Comparison of ENCODE assay signal across 34 mouse cellular contexts in genomic region chr12:71824927-71825326, GRCm38 (mm10).
"Had no signal": no experiment of that assay in that cellular context is flagged by ENCODE, and none has a peak within 500 bp of the region (broad histone marks: within the 10 kb centered on the region; RNA-seq: fewer than 3 reads in every experiment).

No protein-coding gene starts in this region.

- DNase-seq: heart, postnatal 10 days; heart, postnatal 14 days; heart, postnatal 36 days; kidney, adult 11 months; kidney, adult 18-20 months; kidney, adult 2 months; kidney, adult 8-10 months; kidney, adult 9 months; kidney, postnatal 10 days; kidney, postnatal 14 days; kidney, postnatal 25 days; kidney, postnatal 36 days; kidney, postnatal 4 days; layer of hippocampus, adult 9-11 months; layer of hippocampus, postnatal 36 days had no signal

- H3K27me3 ChIP-seq: heart, embryonic 12.5 days; heart, embryonic 13.5 days; heart, embryonic 15.5 days; hindbrain, embryonic 15.5 days; intestine, embryonic 15.5 days had no signal

- ATAC-seq: hindbrain, embryonic 16.5 days; hindbrain, postnatal 0 days; inflammation-experienced regulatory T-cells, adult 6 months; intestine, embryonic 15.5 days; intestine, embryonic 16.5 days; intestine, postnatal 0 days had no signal

- H3K9me3 ChIP-seq: heart, embryonic 10.5 days; heart, embryonic 12.5 days; heart, embryonic 13.5 days; heart, embryonic 15.5 days; hindbrain, embryonic 10.5 days; hindbrain, embryonic 12.5 days; hindbrain, embryonic 13.5 days; hindbrain, embryonic 15.5 days; intestine, embryonic 15.5 days; kidney, embryonic 15.5 days had no signal

- H3K4me2 ChIP-seq: heart, embryonic 11.5 days; heart, embryonic 12.5 days; heart, embryonic 13.5 days; heart, embryonic 15.5 days; hindbrain, embryonic 12.5 days; hindbrain, embryonic 13.5 days; hindbrain, embryonic 14.5 days; hindbrain, embryonic 15.5 days; intestine, embryonic 15.5 days; kidney, embryonic 15.5 days had no signal

- H3K27ac ChIP-seq: heart, embryonic 10.5 days; heart, embryonic 13.5 days; heart, embryonic 15.5 days; hindbrain, embryonic 10.5 days; hindbrain, embryonic 12.5 days; hindbrain, embryonic 13.5 days; hindbrain, embryonic 14.5 days; hindbrain, embryonic 15.5 days; hindbrain, postnatal 0 days; intestine, embryonic 15.5 days; kidney, embryonic 15.5 days; kidney, postnatal 0 days; layer of hippocampus, adult 2 months had no signal

- H3K4me1 ChIP-seq: hindbrain, embryonic 12.5 days; hindbrain, embryonic 13.5 days; intestine, embryonic 15.5 days had no signal

- H3K36me3 ChIP-seq: heart, embryonic 10.5 days; heart, embryonic 12.5 days; heart, embryonic 13.5 days; heart, embryonic 15.5 days; hindbrain, embryonic 10.5 days; hindbrain, embryonic 12.5 days; hindbrain, embryonic 13.5 days; hindbrain, embryonic 15.5 days; intestine, embryonic 15.5 days; kidney, embryonic 15.5 days had no signal

- H3K4me3 ChIP-seq: heart, embryonic 10.5 days; heart, embryonic 12.5 days; heart, embryonic 13.5 days; heart, embryonic 15.5 days; hindbrain, embryonic 10.5 days; hindbrain, embryonic 12.5 days; hindbrain, embryonic 13.5 days; hindbrain, embryonic 15.5 days; intestine, embryonic 15.5 days; kidney, embryonic 15.5 days; layer of hippocampus, adult 2 months had no signal

- H3K9ac ChIP-seq: heart, embryonic 12.5 days; heart, embryonic 13.5 days; heart, embryonic 15.5 days; hindbrain, embryonic 12.5 days; hindbrain, embryonic 13.5 days; hindbrain, embryonic 14.5 days; hindbrain, embryonic 15.5 days; intestine, embryonic 15.5 days; kidney, embryonic 15.5 days had no signal
